Mouse (Mus musculus) heart, embryonic 10.5 days (tissue): ENCODE measurements around the gene Pkig. TPM values are rescaled to one million over a fixed set of nuclear protein-coding genes. Genes with fewer than 3 reads are reported as not detected.

Experiments
- DNase-seq: peaks from one replicate; pipeline ENCODE4 v3.0.0-alpha.2; 2017; ENCODE audit warnings: low spot score
- H3K27ac ChIP-seq: fragments of 300-500 bp; sonication (generic); 2 replicates; pipeline ENCODE4 v1.5.1; 2016; ENCODE audit warnings: mild to moderate bottlenecking
- H3K27me3 ChIP-seq: fragments of 300-500 bp; sonication (generic); 2 replicates; pipeline ENCODE4 v1.6.1; 2016; ENCODE audit warnings: mild to moderate bottlenecking; ENCODE audit not compliant: poor library complexity, insufficient read depth, severe bottlenecking
- H3K36me3 ChIP-seq: fragments of 300-500 bp; sonication (generic); 2 replicates; pipeline ENCODE4 v1.6.1; 2016; ENCODE audit warnings: mild to moderate bottlenecking, moderate library complexity
- H3K4me1 ChIP-seq: fragments of 300-500 bp; sonication (generic); 2 replicates; pipeline ENCODE4 v1.6.1; 2016; ENCODE audit warnings: mild to moderate bottlenecking
- H3K4me3 ChIP-seq: fragments of 300-500 bp; sonication (generic); 2 replicates; pipeline ENCODE4 v1.5.1; 2016; ENCODE audit warnings: mild to moderate bottlenecking, moderate library complexity
- H3K9me3 ChIP-seq: fragments of 300-500 bp; sonication (generic); 2 replicates; pipeline ENCODE4 v1.6.1; 2016; ENCODE audit warnings: mild to moderate bottlenecking, moderate library complexity
- WGBS: fragments of 180-500 bp; shearing (Covaris S2); methylation state at CpG from one replicate; pipeline ENCODE4 v1.1.7; 2016; 5-methylcytosine and 5-hydroxymethylcytosine counted together
- polyA plus RNA-seq: library from polyadenylated mRNA; unstranded; fragments of >200 nt; fragmentation: Nextera tagmentation; extraction: Ambion mirVana; gene quantifications from 2 replicates; pipeline ENCODE4 v1.2.1, GENCODE M21; 2016

The Pkig gene
- polyA plus RNA-seq, 1 experiment from 2014 or later: 226 TPM

- peaks cover 13% of the 10 kb centered on the region; the same call in 1 of the 2 replicates for H3K27me3 ChIP-seq
- H3K9me3 ChIP-seq: no peaks in the 10 kb centered on the region
- WGBS: 52% methylated on average over 1 of the region's 1 CpGs
- H3K4me3 ChIP-seq: no peak overlapping the region
- no peaks in the 10 kb centered on the region for H3K4me1 ChIP-seq
- no peaks in the 10 kb centered on the region for H3K36me3 ChIP-seq
- DNase-seq: no peak
- no peak overlapping the region for H3K27ac ChIP-seq
Measured at GRCm38 (mm10) chr2:163766890-163767289, 108.7 kb downstream of the Pkig start.

DNA sequence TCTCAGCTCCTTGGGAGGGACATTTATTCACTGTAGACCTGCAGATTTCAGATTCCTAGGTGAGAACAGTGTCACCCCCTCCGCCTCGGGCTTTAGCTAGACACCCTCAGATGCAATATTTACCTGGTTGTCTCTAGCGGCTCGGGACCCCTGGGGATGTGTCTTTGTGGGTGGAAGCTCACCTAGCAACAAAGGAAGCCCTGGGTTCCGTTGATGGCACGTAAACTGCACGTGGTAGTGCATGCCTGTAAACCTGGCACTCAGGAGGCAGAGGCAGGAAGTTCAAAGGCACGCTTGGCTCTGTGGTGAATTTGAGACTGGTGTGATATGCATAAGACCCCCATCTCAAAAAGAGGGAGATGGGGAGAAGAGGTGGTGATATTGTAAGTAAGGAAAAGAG lies 112.5 kb downstream of the Pkig start:
- WGBS: 73% methylated on average over 8 of the region's 8 CpGs
- no peak for DNase-seq
- H3K4me3 ChIP-seq: no peak overlapping the region

More for the DNA sequence above, 112.5 kb downstream of the Pkig start:
- H3K4me1 ChIP-seq: no peaks in the 10 kb centered on the region
- no peaks in the 10 kb centered on the region for H3K36me3 ChIP-seq
- no peak overlapping the region for H3K27ac ChIP-seq
- H3K9me3 ChIP-seq: no peaks in the 10 kb centered on the region
- peaks cover 30% of the 10 kb centered on the region for H3K27me3 ChIP-seq

Other genes starting within 250 kb of the Pkig start
- 65.0 and 74.3 TPM in 2 replicates for gene Oser1, start 233.7 kb upstream of the Pkig start, polyA plus RNA-seq
- gene Gdap1l1, start 219.9 kb upstream of the Pkig start, polyA plus RNA-seq: 0.21 and 1.1 TPM in 2 replicates
- 13.0 and 19.2 TPM in 2 replicates for gene Fitm2, start 185.8 kb upstream of the Pkig start, polyA plus RNA-seq
- gene R3hdml, start 166.1 kb upstream of the Pkig start, polyA plus RNA-seq: 0.20 TPM in 1 of 2 replicates, not detected in the other
- 0.02 and 4.4 TPM in 2 replicates for gene Hnf4a, start 151.6 kb upstream of the Pkig start, polyA plus RNA-seq
- gene Ttpal, start 56.1 kb upstream of the Pkig start, polyA plus RNA-seq: 27.5 and 31.8 TPM in 2 replicates
- gene Serinc3, start 13.3 kb upstream of the Pkig start, polyA plus RNA-seq: 51.1 and 55.2 TPM in 2 replicates
- 5.1 and 8.2 TPM in 2 replicates for gene Ada, start 91.9 kb downstream of the Pkig start, polyA plus RNA-seq
- gene Ccn5, start 162.5 kb downstream of the Pkig start, polyA plus RNA-seq: 0.28 TPM in 1 of 2 replicates, not detected in the other
- not detected in 2 replicates for gene Kcnk15, start 195.3 kb downstream of the Pkig start, polyA plus RNA-seq